Mouse (Mus musculus) brown adipose tissue, adult 24 weeks (tissue): ENCODE measurements around the gene Ceacam5. TPM values are rescaled to one million over a fixed set of nuclear protein-coding genes. Genes with fewer than 3 reads are reported as not detected.

Source experiments
- H3K27ac ChIP-seq: fragments of 200-500 bp; replicated peaks from 2 replicates; pipeline ENCODE4 v1.5.1; 2012; ENCODE audit warnings: low read depth, mild to moderate bottlenecking, low read length
- H3K4me1 ChIP-seq: fragments of 200-500 bp; 2 replicates; pipeline ENCODE4 v1.6.1; 2012; ENCODE audit warnings: low read length, mixed read lengths; ENCODE audit not compliant: control insufficient read depth, insufficient read depth, insufficient read length
- H3K4me3 ChIP-seq: fragments of 200-500 bp; 2 replicates; pipeline ENCODE4 v1.5.1; 2012; ENCODE audit warnings: low read depth, mild to moderate bottlenecking, low read length, moderate library complexity; ENCODE audit not compliant: insufficient read depth
- polyA plus RNA-seq: library from polyadenylated mRNA; stranded (reverse); fragments of >200 nt; gene quantifications from 2 replicates; pipeline ENCODE4 v1.2.4, GENCODE M21; 2012; ENCODE audit not compliant: missing spikeins, insufficient read depth, insufficient read length

Ceacam5 gene
- not detected in 2 replicates for polyA plus RNA-seq

DNA sequence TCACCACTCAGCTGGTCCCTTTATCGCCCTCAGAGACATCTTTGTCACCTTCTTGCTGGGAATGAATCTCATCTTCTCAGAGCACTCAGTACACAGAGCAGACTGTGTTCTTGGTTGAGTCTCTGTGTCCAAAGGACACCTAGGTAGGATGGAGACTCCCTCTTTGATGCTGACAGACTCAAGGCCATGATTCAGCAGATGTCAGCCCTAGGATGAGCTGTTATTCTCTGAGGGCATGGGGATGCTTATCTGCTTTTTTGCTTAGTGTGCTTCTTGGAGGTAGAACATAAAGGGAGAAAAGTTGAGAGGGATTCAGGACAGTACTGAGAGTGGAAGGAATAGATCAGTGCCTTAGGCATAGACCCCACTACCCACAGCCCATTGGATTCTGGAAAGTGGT lies at the start of gene Ceacam5:
Gene Ceacam5 (plus strand): TSS at position 301 of the 400 bp plus-strand sequence.
- Histone ChIP-seq H3K4me3 (no peak within 1 kb of the TSS), H3K27ac (no peak within 1 kb of the TSS), H3K4me1 (no peaks in the 10 kb centered on the region)

Other genes starting within 250 kb of the Ceacam5 start
- gene Ceacam14, start 99.4 kb downstream of the Ceacam5 start, polyA plus RNA-seq = not detected in 2 replicates
- gene Gm5155, start 158.5 kb downstream of the Ceacam5 start, polyA plus RNA-seq = not detected in 2 replicates